Mouse (Mus musculus): Measurements from ENCODE around the gene Arcn1.

DNA sequence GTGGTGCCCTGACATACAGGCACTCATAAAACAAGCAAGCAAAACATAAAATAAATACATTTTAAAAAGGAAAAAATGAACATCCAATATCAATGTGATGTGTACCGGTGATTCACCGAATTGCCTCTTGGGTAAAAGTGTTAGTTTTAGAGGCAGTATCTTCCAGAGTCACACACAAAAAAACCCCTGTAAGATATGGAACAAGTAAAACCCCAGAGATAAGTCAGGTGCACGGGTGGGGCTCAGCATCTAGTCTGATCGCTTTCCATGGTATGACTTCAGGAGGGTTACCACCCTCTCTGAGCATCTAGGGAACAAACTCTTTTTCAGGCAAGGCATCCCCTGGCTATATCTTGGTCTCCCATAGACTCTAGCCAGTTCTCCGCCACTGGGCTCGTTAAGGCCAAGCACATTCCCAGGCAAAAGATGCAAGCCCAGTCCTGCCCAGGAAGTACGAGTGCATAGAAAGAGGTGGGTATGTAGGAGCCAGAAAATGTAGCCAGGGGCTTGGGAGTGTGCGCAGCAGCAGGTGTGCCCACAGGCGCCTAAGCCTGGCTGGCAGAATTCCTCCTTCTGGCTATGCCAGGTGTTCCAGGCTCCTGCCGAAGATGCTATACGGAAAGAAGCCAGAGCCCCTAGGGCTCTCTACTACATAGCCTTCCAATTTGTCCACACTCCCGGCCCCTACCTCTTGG is 48.6 kb downstream of the Arcn1 start:
- TF ChIP-seq POLR2A (IDR thresholded peaks at IDR 0.05; ENCODE audit: borderline replicate concordance, control insufficient read depth, low read depth, low read length) (no peak), CTCF (IDR thresholded peaks at IDR 0.05; ENCODE audit: control insufficient read depth, insufficient read depth, low read length) (no peak)
